Mouse (Mus musculus) CH12.LX (cell line): ENCODE data around the gene Fstl4. TPM values are rescaled to one million over a fixed set of nuclear protein-coding genes. Genes with fewer than 3 reads are reported as not detected.

Experiments used
- DNase-seq: peaks from one replicate; pipeline ENCODE4 v3.0.0-alpha.2; 2013; ENCODE audit errors: extremely low read depth
- H3K27ac ChIP-seq: 2 replicates; pipeline ENCODE4 v1.5.1; 2012; ENCODE audit warnings: low read depth, mild to moderate bottlenecking, control low read depth, moderate library complexity; ENCODE audit not compliant: insufficient read depth
- H3K27me3 ChIP-seq: replicated peaks from 2 replicates; pipeline ENCODE3; 2012; ENCODE audit warnings: inconsistent platforms
- H3K36me3 ChIP-seq, 2 experiments: replicated peaks in 1 of 2; 2 replicates each; pipeline versions ENCODE3 to v1.6.1; 2012; ENCODE audit warnings: inconsistent platforms in 1 of 2, low read length in 1 of 2, mild to moderate bottlenecking in 1 of 2, mixed read lengths in 1 of 2, moderate library complexity in 1 of 2; ENCODE audit not compliant: control insufficient read depth in 1 of 2, insufficient read depth in 1 of 2
- H3K4me1 ChIP-seq, 2 experiments: 2 replicates each; pipeline ENCODE4 v1.6.1; 2012; ENCODE audit warnings: inconsistent platforms in 1 of 2, moderate library complexity in 1 of 2; ENCODE audit not compliant: insufficient read depth in 2 of 2, control insufficient read depth in 1 of 2
- H3K4me2 ChIP-seq: 2 replicates; pipeline ENCODE4 v1.6.1; 2012; ENCODE audit warnings: low read depth, mild to moderate bottlenecking, control low read depth; ENCODE audit not compliant: poor library complexity, insufficient read depth, severe bottlenecking
- H3K4me3 ChIP-seq, 3 experiments: fragments of 150-350 bp in 1 of 3; sonication (generic) in 1 of 3; replicated peaks in 1 of 3; 2 replicates each; pipeline versions ENCODE3 to v1.5.1; 2011 to 2012; ENCODE audit warnings: low read depth in 2 of 3, low read length in 2 of 3, mild to moderate bottlenecking in 2 of 3, moderate library complexity in 2 of 3, control low read depth in 1 of 3, improper control_type of control experiment in 1 of 3, inconsistent platforms in 1 of 3, mixed read lengths in 1 of 3; ENCODE audit not compliant: poor library complexity in 1 of 3
- H3K79me2 ChIP-seq: replicated peaks from 2 replicates; pipeline ENCODE4 v1.6.1; 2012; ENCODE audit warnings: mild to moderate bottlenecking, moderate library complexity; ENCODE audit not compliant: control insufficient read depth, poor library complexity, insufficient read depth, severe bottlenecking; ENCODE audit errors: extremely low read depth
- H3K9ac ChIP-seq: 2 replicates; pipeline ENCODE4 v1.6.1; 2012; ENCODE audit warnings: low read depth, mild to moderate bottlenecking, control low read depth, moderate library complexity; ENCODE audit not compliant: insufficient read depth
- H3K9me3 ChIP-seq: replicated peaks from 2 replicates; pipeline ENCODE3; 2012; ENCODE audit warnings: low read length, inconsistent platforms, mixed read lengths
- CHD1 ChIP-seq: IDR thresholded peaks from 2 replicates; pipeline ENCODE4 v1.6.1; 2012; ENCODE audit warnings: low read depth, low read length, improper control_type of control experiment, inconsistent platforms
- CTCF ChIP-seq, 2 experiments: IDR thresholded peaks in 1 of 2; conservative IDR thresholded peaks in 1 of 2; 2 replicates each; pipeline ENCODE4 v1.5.1; 2011 to 2012; ENCODE audit warnings: low read depth in 2 of 2, low read length in 2 of 2, improper control_type of control experiment in 1 of 2, inconsistent platforms in 1 of 2, mild to moderate bottlenecking in 1 of 2, moderate library complexity in 1 of 2
- E2F4 ChIP-seq: IDR thresholded peaks from 2 replicates; pipeline ENCODE4 v1.6.1; 2011; ENCODE audit warnings: low read depth, low read length, improper control_type of control experiment; ENCODE audit not compliant: insufficient replicate concordance
- ELF1 ChIP-seq: IDR thresholded peaks from 2 replicates; pipeline ENCODE4 v1.6.1; 2014; ENCODE audit warnings: low read depth, mild to moderate bottlenecking, inconsistent platforms, low read length, improper control_type of control experiment
- EP300 ChIP-seq: IDR thresholded peaks from 2 replicates; pipeline ENCODE4 v1.6.1; 2011; ENCODE audit warnings: low read length, improper control_type of control experiment
- ETS1 ChIP-seq: conservative IDR thresholded peaks from 2 replicates; pipeline ENCODE4 v1.6.1; 2012; ENCODE audit warnings: low read depth, mild to moderate bottlenecking, inconsistent platforms, low read length, improper control_type of control experiment, moderate library complexity
- GABPA ChIP-seq: IDR thresholded peaks from 2 replicates; pipeline ENCODE4 v1.6.1; 2012; ENCODE audit warnings: low read depth, low read length, improper control_type of control experiment, inconsistent platforms; ENCODE audit not compliant: insufficient replicate concordance
- IRF4 ChIP-seq: IDR thresholded peaks from 2 replicates; pipeline ENCODE4 v1.6.1; 2014; ENCODE audit warnings: low read depth, mild to moderate bottlenecking, inconsistent platforms, low read length, improper control_type of control experiment
- JUN ChIP-seq: IDR thresholded peaks from 2 replicates; pipeline ENCODE4 v1.6.1; 2011; ENCODE audit warnings: low read depth, mild to moderate bottlenecking, low read length, improper control_type of control experiment, moderate library complexity; ENCODE audit not compliant: insufficient read depth
- KAT2A ChIP-seq: IDR thresholded peaks from 2 replicates; pipeline ENCODE4 v1.6.1; 2012; ENCODE audit warnings: low read length, improper control_type of control experiment, inconsistent platforms; ENCODE audit not compliant: insufficient replicate concordance
- MAFK ChIP-seq: IDR thresholded peaks from 2 replicates; pipeline ENCODE4 v1.6.1; 2011; ENCODE audit warnings: low read length, improper control_type of control experiment; ENCODE audit not compliant: insufficient replicate concordance
- MAX ChIP-seq: IDR thresholded peaks from 2 replicates; pipeline ENCODE4 v1.6.1; 2011; ENCODE audit warnings: low read length, improper control_type of control experiment
- MXI1 ChIP-seq: IDR thresholded peaks from 2 replicates; pipeline ENCODE4 v1.6.1; 2011; ENCODE audit warnings: mild to moderate bottlenecking, low read depth, low read length, improper control_type of control experiment
- MYC ChIP-seq: IDR thresholded peaks from 2 replicates; pipeline ENCODE4 v1.6.1; 2011; ENCODE audit warnings: low read depth, mild to moderate bottlenecking, improper control_type of control experiment, low read length
- NRF1 ChIP-seq: IDR thresholded peaks from 2 replicates; pipeline ENCODE4 v1.6.1; 2014; ENCODE audit warnings: low read depth, mild to moderate bottlenecking, inconsistent platforms, low read length, improper control_type of control experiment, moderate library complexity
- POLR2A ChIP-seq: IDR thresholded peaks from 2 replicates; pipeline ENCODE4 v1.6.1; 2011; ENCODE audit warnings: low read depth, mild to moderate bottlenecking, improper control_type of control experiment, low read length
- POLR2AphosphoS2 ChIP-seq: IDR thresholded peaks from 2 replicates; pipeline ENCODE4 v1.6.1; 2011; ENCODE audit warnings: low read depth, low read length, improper control_type of control experiment
- RCOR1 ChIP-seq: conservative IDR thresholded peaks from 2 replicates; pipeline ENCODE4 v1.6.1; 2012; ENCODE audit warnings: low read depth, mild to moderate bottlenecking, inconsistent platforms, low read length, improper control_type of control experiment
- SIN3A ChIP-seq: IDR thresholded peaks from 2 replicates; pipeline ENCODE4 v1.6.1; 2012; ENCODE audit warnings: low read length, improper control_type of control experiment, inconsistent platforms
- SMC3 ChIP-seq: IDR thresholded peaks from 2 replicates; pipeline ENCODE4 v1.6.1; 2011; ENCODE audit warnings: low read depth, low read length, improper control_type of control experiment
- TCF12 ChIP-seq: IDR thresholded peaks from 2 replicates; pipeline ENCODE4 v1.6.1; 2014; ENCODE audit warnings: low read depth, mild to moderate bottlenecking, inconsistent platforms, low read length, improper control_type of control experiment
- UBTF ChIP-seq: IDR thresholded peaks from 2 replicates; pipeline ENCODE4 v1.6.1; 2012; ENCODE audit warnings: low read depth, mild to moderate bottlenecking, inconsistent platforms, low read length, improper control_type of control experiment, moderate library complexity
- USF1 ChIP-seq: IDR thresholded peaks from 2 replicates; pipeline ENCODE4 v1.6.1; 2014; ENCODE audit warnings: low read depth, mild to moderate bottlenecking, inconsistent platforms, low read length, improper control_type of control experiment
- USF2 ChIP-seq: conservative IDR thresholded peaks from 2 replicates; pipeline ENCODE4 v1.6.1; 2011; ENCODE audit warnings: low read depth, low read length, improper control_type of control experiment
- ZKSCAN1 ChIP-seq: IDR thresholded peaks from 2 replicates; pipeline ENCODE4 v1.6.1; 2012; ENCODE audit warnings: low read depth, inconsistent platforms, low read length, improper control_type of control experiment, borderline replicate concordance
- ZMIZ1 ChIP-seq: IDR thresholded peaks from 2 replicates; pipeline ENCODE4 v1.6.1; 2012; ENCODE audit warnings: low read depth, mild to moderate bottlenecking, inconsistent platforms, low read length, improper control_type of control experiment
- ZNF384 ChIP-seq: IDR thresholded peaks from 2 replicates; pipeline ENCODE4 v1.6.1; 2012; ENCODE audit warnings: low read depth, low read length, improper control_type of control experiment, inconsistent platforms
- dilution Hi-C: fragments of 300-500 bp; cut with MboI; formaldehyde crosslinking; loops from 2 replicates; pipeline ENCODE4 v1.14.3; 2020; ENCODE audit warnings: low sequenced_read_pairs; ENCODE audit not compliant: extremely low pct_unique_long_range_greater_than_20kb, extremely low pct_ligation_motif_present
- in situ Hi-C: fragments of 300-500 bp; cut with MboI; formaldehyde crosslinking; loops from 3 replicates; pipeline ENCODE4 v1.14.3; 2019; ENCODE audit warnings: low sequenced_read_pairs, low pct_ligation_motif_present, low pct_unique_long_range_greater_than_20kb, mixed read lengths
- polyA plus RNA-seq: library from polyadenylated mRNA; unstranded; fragments of >175 nt; gene quantifications from 2 replicates; pipeline ENCODE4 v1.2.1, GENCODE M21; 2012; ENCODE audit warnings: low read depth; ENCODE audit not compliant: insufficient read length
- total RNA-seq, 2 experiments: library from RNA; depleted of rRNA; stranded (reverse); fragments of 300-350 nt in 1 of 2; fragments of >200 nt in 1 of 2; gene quantifications; 2 replicates each; pipeline ENCODE4 v1.2.3; 2012 to 2014

The Fstl4 gene
- total and polyA plus RNA-seq, 3 experiments: not detected

GRCm38 (mm10) chr11:52752524-52752923 is 11.9 kb upstream of the Fstl4 start:
- H3K4me3 ChIP-seq: no peak overlapping the region
- dilution Hi-C loops: no loop called here
- no peak overlapping the region for H3K27ac ChIP-seq
- H3K36me3 ChIP-seq: no peaks in the 10 kb centered on the region
- peaks cover 11% of the 10 kb centered on the region for H3K27me3 ChIP-seq
- TF ChIP-seq MAFK (no peak), JUN (no peak), USF1 (no peak), CTCF (conservative IDR thresholded peaks at IDR 0.05 in 1 of 2, IDR thresholded peaks at IDR 0.05 in 1 of 2; ENCODE audit: low read depth in 2 of 2, low read length in 2 of 2) (no peak), MXI1 (no peak), EP300 (no peak), ZMIZ1 (no peak), SIN3A (no peak), GABPA (no peak), ZKSCAN1 (no peak), USF2 (no peak), RCOR1 (no peak), ETS1 (no peak), UBTF (no peak), MAX (no peak)
- H3K4me2 ChIP-seq: no peak overlapping the region
- H3K79me2 ChIP-seq: no peaks in the 10 kb centered on the region
- no peak for DNase-seq
- H3K4me1 ChIP-seq: peaks cover 5 to 21% of the 10 kb centered on the region in 2 experiments; a peak in 3 of 4 replicates
- in situ Hi-C loops: no loop called here
- H3K9ac ChIP-seq: no peak overlapping the region
- H3K9me3 ChIP-seq: no peaks in the 10 kb centered on the region

DNA sequence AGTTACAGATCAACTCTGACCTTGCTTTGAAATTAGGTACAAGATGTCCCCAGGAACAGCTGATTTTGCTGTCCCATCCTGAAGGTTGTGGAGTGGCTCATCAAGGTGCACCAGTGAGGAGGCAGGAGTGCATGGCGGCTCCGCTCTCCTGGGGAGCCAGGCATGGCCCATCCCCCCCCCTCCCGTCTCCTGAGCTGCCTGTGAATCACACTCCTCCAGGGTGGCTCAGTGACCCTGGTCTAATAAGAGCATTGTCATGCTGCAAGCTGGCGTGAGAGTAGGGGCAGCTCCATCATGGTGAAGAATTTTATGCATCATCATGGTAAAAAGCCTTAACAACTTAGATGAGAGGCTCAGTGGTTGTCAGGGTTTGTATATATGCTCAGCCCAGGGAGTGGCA is 11.2 kb upstream of the Fstl4 start:
- in situ Hi-C loops: no loop called here
- no peak overlapping the region for H3K4me2 ChIP-seq
- dilution Hi-C loops: no loop called here
- peaks cover 5 to 21% of the 10 kb centered on the region in 2 experiments; a peak in 3 of 4 replicates for H3K4me1 ChIP-seq
- H3K36me3 ChIP-seq: no peaks in the 10 kb centered on the region
- no peak overlapping the region for H3K4me3 ChIP-seq
- no peak overlapping the region for H3K9ac ChIP-seq
- H3K9me3 ChIP-seq: no peaks in the 10 kb centered on the region
- H3K27ac ChIP-seq: no peak overlapping the region
- no peaks in the 10 kb centered on the region for H3K79me2 ChIP-seq
- TF ChIP-seq MXI1: no peak
- TF ChIP-seq ELF1: no peak
- TF ChIP-seq TCF12: no peak
- no peak for TF ChIP-seq CHD1
- TF ChIP-seq MYC: no peak
- TF ChIP-seq MAFK: no peak
- no peak for TF ChIP-seq SIN3A
- TF ChIP-seq SMC3: no peak
- no peak for TF ChIP-seq POLR2AphosphoS2
- no peak for TF ChIP-seq KAT2A
- no peak for TF ChIP-seq NRF1
- TF ChIP-seq EP300: no peak
- no peak for TF ChIP-seq POLR2A
- TF ChIP-seq IRF4: no peak
- no peak for TF ChIP-seq CTCF (conservative IDR thresholded peaks at IDR 0.05 in 1 of 2, IDR thresholded peaks at IDR 0.05 in 1 of 2; ENCODE audit: low read depth in 2 of 2, low read length in 2 of 2)
- TF ChIP-seq E2F4: no peak
- TF ChIP-seq ZNF384: no peak
- TF ChIP-seq ETS1: no peak
- H3K27me3 ChIP-seq: peaks cover 6% of the 10 kb centered on the region
- no peak for DNase-seq
